Mouse (Mus musculus) thymus, postnatal 0 days (tissue): ENCODE measurements around the gene Pxn. TPM values are rescaled to one million over a fixed set of nuclear protein-coding genes. Genes with fewer than 3 reads are reported as not detected.

Source experiments
- DNase-seq: peaks from one replicate; pipeline ENCODE4 v3.0.0-alpha.2; 2015; ENCODE audit warnings: low spot score
- microRNA-seq: library from miRNA; unstranded; fragments of <30 nt; microRNA quantifications from one replicate; pipeline ENCODE4, GENCODE M21; 2016; ENCODE audit warnings: borderline number of aligned reads
- polyA plus RNA-seq: library from polyadenylated mRNA; unstranded; fragments of >200 nt; fragmentation: Nextera tagmentation; extraction: Ambion mirVana; gene quantifications from 2 replicates; pipeline ENCODE4 v1.2.1, GENCODE M21; 2015

The Pxn gene
- polyA plus RNA-seq, 1 experiment from 2014 or later: 40.2 TPM

- no peak for DNase-seq
These were observed 72.4 kb downstream of the Pxn start for GRCm38 (mm10) chr5:115578922-115579321.

DNA sequence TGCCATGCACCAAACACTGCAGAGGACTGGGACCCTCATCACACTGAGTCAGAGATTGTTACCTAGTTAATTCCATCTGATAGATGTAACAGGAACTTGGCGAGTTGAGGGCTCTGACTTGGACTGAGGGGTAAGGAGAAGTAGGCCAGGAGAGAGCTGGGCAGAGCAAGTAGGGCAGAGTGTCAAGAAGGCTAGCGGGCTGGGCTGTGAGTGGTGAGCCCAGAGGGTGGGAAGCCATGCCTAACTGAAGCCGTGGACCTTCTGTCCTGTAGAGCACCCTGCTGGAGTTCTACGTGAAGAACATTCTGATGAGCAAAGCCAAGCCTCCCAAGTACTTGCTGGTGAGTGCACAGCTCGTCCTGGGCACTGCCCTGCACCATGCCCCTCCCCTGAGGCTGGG lies 72.9 kb downstream of the Pxn start:
- DNase-seq: no peak

DNA sequence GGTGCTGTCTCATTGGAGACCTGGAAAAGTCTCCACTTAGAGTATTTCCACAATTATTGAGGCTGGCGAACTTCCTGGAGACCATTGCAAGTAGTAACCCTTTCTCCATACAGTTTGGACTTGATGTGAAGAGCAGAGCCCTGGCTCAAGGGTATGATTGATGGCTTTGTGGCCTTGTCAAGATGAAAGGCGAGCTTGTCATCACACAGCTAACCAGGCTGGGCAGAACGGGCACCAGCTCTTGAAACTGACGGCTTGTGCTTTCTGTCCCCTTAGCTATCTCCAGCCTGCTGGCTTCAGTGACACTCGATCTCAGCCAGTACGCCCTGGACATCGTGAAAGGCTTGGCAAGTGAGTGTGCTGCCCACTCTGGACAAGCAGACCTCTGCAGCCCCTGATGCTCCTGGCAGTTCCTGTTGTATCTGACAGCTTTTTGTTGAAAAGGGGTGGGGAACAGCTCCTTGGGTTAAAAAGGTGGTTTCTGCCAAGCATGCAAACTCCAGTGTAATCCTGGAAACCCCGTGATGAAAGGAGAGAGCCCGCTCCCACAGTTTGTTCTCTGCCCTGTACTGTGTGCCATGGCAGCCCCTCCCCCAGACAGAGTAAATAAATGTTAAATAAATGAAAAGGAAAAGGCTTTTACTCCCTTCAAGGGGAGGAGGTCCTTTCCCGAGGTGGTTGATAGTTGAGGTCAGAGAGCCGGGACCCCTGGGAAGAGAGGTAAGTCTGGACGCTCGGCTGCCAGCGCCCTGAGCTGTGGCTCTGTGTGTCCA lies 73.9 kb downstream of the Pxn start:
- no peak for DNase-seq

DNA sequence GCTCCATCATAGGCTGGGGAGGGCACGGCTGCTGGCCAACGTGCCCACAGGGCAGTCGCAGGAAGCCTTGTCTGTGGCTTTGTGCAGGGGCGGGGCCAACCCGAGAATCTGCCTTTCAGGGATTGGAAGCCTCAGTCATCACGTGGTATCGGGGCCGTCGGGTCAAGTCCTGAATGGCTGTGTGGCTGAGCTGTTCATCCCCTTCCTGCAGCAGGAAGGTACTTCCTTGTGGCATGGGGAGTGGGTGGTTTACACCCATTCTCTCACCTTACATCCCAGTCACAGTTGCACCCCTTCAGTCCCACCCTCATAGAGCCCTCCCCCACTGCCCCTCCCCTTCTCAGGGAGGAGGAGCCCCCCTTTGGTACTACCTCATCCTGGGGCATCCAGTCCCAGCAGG lies 75.2 kb downstream of the Pxn start:
- no peak for DNase-seq

GRCm38 (mm10) chr5:115585616-115586015 lies 79.1 kb downstream of the Pxn start:
- no peak for DNase-seq

DNA sequence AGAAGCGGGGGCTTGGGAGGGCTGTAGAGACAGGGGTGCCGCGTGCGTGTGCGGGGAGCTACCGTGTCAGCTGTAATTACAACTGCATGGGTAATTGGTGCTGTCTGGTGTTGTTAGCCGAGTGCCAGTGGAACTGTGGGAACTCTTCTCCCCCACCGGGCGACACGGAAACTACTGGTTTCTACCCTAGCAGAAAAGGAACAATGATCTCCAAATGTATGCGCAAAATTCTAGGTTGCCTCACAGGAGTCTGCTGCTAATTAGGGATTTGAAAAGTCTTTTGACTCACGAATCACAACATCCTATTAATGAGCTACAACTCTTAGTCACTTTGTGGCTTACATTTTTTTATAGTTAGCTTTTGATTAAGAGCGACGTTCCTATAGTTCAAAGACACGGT lies 79.7 kb downstream of the Pxn start:
- DNase-seq: no peak

DNA sequence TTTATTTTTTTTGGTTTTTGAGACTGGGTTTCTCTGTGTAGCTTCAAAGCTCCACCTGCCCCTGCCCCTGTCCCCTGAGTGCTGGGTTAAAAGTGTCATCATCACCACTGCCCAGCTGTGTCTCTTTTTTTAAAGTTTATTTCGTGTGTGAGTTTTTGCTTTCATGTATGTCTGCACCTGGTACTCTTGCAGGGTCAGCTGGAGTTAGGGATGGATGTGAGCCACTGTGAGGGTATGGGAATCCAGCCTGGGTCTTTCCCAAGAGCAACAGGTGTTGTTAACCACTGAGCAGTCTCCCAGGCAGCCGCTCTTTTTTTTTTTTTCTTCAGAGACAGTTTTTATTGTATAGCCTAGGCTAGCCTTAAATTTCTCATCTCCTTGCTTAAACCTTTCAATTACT lies 80.3 kb downstream of the Pxn start:
- no peak for DNase-seq

DNA sequence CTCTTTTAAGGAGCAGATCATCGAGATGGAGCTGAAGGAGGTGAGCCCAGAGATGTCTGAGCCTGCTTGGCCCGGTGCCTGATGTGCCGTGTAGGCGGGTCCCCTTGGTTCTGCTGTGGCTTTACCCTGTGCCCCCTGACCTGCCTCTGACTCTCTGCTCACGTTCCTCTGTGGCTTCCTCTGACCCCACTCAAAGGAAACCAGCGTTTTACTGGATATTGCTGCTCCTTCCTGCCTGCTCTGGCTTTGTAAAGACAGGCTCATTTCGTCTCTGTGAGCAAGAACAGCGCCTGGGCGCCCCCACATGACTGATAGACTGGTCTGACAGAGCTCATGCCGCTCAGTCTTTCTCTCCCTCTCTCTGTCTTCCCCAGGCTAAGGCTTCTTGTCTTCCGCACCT lies 84.6 kb downstream of the Pxn start:
- no peak for DNase-seq

DNA sequence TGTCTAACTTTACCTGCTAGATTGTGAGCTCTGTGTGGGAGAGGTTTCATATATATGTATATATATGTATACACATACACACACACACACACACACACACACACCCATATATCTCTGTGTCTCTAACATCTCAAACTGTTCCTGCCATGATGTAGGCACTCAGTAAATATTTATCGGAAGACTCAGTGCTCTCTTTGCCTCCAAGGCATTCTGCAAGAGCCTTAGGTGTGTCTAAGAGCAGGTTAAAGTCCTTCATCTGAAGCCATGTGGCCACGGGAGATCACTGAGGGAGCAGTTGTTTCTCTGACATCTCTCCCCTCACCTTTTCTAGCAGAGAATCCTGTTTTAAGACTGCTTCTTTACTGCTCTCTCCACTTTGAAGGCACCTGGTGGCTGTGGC lies 85.0 kb downstream of the Pxn start:
- DNase-seq: no peak

GRCm38 (mm10) chr5:115603561-115603960 lies 97.1 kb downstream of the Pxn start:
- DNase-seq: no peak

Small RNA genes lying within 50 kb of the gene (microRNA-seq; reads per million reads assigned to microRNA genes)
- gene Mir7029: not detected

Other genes with a start within 250 kb of the Pxn start
- 88.3 and 98.7 TPM in 2 replicates for gene Rnf10, start 233.8 kb upstream of the Pxn start, polyA plus RNA-seq
- 38.5 TPM in 2 replicates for gene Coq5, start 227.0 kb upstream of the Pxn start, polyA plus RNA-seq
- gene Dynll1, start 205.7 kb upstream of the Pxn start, polyA plus RNA-seq: 1,203 and 1,571 TPM in 2 replicates
- gene Srsf9, start 179.5 kb upstream of the Pxn start, polyA plus RNA-seq: 236 and 257 TPM in 2 replicates
- gene Gatc, start 165.5 kb upstream of the Pxn start, polyA plus RNA-seq: 11.6 and 12.5 TPM in 2 replicates
- 64.6 and 65.2 TPM in 2 replicates for gene Triap1, start 165.5 kb upstream of the Pxn start, polyA plus RNA-seq
- gene Cox6a1, start 157.7 kb upstream of the Pxn start, polyA plus RNA-seq: 1,056 and 1,106 TPM in 2 replicates
- gene Msi1, start 77.1 kb upstream of the Pxn start, polyA plus RNA-seq: 2.2 TPM in 2 replicates
- 0.99 TPM in 2 replicates for gene Pla2g1b, start 40.4 kb upstream of the Pxn start, polyA plus RNA-seq
- 17.0 and 17.3 TPM in 2 replicates for gene Sirt4, start 22.0 kb upstream of the Pxn start, polyA plus RNA-seq
- 1,964 and 2,053 TPM in 2 replicates for gene Rplp0, start 52.8 kb downstream of the Pxn start, polyA plus RNA-seq
- 19.9 and 21.5 TPM in 2 replicates for gene Gcn1l1, start 58.6 kb downstream of the Pxn start, polyA plus RNA-seq
- gene Rab35, start 125.2 kb downstream of the Pxn start, polyA plus RNA-seq: 22.1 and 23.3 TPM in 2 replicates
- 16.9 and 19.4 TPM in 2 replicates for gene Bicdl1, start 224.9 kb downstream of the Pxn start, polyA plus RNA-seq